Mouse (Mus musculus) lung, adult 2 months (tissue): ENCODE measurements around the gene Tfap4.
"Not testable (repeated sequence)": the region's sequence is repeated elsewhere in the genome, so short reads cannot be mapped to it uniquely, and the experiment has no call there.

Experiments
- CTCF ChIP-seq: fragments of 200-500 bp; IDR thresholded peaks from 2 replicates; pipeline ENCODE4 v1.5.1; 2011; ENCODE audit warnings: mild to moderate bottlenecking, low read length, control low read depth; ENCODE audit not compliant: insufficient read depth
- POLR2A ChIP-seq: fragments of 200-500 bp; IDR thresholded peaks from 2 replicates; pipeline ENCODE4 v1.6.1; 2011; ENCODE audit warnings: low read depth, mild to moderate bottlenecking, control low read depth, low read length, borderline replicate concordance; ENCODE audit errors: extremely low read depth

DNA sequence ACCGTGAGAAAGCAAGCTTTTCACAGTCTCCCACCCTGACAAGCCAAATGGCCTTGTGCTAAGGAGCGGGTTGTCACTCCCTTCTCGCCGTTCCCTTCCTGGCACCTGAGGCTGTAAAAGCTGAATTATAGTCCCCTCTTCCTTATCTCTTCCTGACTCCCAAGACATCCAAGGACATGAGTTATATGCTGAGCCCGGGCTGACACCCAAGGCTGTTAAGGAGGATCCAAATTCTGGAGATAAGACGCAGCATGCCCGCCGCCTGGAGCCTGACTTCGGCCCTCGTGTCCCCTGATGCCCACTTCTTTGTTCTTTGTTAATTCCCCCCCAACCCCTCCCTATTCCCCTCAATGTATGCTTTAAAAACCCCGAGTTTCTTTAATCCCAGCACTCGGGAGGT is 32.3 kb downstream of the Tfap4 start:
- not testable (repeated sequence) for TF ChIP-seq CTCF, POLR2A
